Mouse (Mus musculus) fibroblast of lung, adult 2 months (primary cell): ENCODE measurements around the gene Slc7a14.
A peak's percentile ranks its signal among the peaks of the same experiment; 100 is the strongest.

ENCODE experiments used
- DNase-seq: peaks from one replicate; pipeline ENCODE4 v3.0.0-alpha.2; 2011; ENCODE audit warnings: low read depth

Gene Slc7a14

GRCm38 (mm10) chr3:31208458-31208994, 101.7 kb downstream of the Slc7a14 start:
- DNase-seq = no peak

DNA sequence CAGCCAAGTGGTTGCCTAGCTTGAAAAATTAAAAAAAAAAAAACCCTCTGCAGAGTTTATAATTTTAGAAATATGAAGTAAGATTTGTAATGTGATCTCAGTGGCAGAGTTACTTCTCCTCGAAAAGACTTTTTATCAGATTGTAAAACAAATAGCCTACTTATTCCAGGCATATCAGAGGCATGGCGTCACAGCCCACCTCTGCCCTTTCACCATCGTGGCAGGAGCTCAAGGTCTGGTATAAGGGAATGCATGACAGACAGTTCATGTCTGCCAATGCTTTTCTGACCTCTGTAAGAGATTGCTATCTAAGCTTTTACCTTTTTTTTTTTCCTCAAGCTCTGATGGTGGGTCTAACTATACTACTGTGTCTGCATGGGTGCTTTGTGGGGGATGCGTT, 102.1 kb downstream of the Slc7a14 start:
- DNase-seq = peak; percentile 68

DNA sequence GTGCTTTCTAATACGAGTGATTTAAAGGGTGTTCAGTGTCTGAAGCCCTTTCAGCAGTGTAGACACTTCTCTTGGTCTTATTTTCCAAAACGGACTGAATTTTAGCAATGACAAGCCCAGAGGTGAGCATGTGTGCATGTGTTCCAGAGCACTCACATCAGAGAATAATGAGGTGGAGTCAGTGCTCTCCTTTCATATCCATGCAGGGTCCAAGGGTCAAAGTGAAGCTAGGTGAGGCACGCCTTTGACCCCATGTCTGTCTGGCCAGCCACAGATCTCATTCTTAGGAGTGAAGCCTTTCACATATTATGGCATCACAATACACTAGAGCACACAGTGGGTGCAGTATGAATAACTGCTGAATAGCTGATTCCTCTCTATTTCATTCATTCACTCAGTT, 105.0 kb downstream of the Slc7a14 start:
- no peak for DNase-seq

GRCm38 (mm10) chr3:31203947-31204346, 106.2 kb downstream of the Slc7a14 start:
- no peak for DNase-seq

DNA sequence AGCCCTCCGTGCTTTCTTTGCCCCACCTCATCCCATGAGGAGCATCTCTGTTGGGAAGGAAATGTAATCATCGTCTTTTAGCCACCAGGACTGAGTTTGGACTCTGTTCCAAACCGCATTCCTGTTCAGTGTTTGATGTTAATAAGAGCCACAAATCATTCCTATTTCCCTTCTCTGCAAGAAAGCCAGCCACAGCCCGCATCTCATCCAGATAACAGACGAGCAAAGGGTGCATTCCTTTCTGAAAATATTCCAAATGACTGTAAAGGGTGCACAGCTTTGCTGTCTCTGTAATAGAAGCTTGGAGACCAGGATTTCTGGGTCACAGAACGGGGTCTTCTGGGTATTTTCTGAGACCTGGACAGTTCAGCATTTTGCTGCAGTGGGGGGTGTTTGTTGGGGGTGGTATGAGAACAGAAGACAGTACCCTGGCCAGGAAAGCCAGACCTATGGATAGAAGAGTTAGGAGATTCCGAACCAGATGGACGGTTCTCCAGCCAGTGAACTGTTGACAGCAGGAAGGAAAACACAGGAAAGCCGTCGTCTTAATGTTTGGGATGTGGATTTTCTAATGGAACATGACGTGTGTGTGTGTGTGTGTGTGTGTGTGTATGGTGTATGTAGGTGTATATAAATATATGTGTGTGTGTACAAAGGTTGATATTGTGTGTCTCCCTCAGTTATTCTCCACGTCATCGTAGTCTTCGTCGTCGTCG, 110.9 kb downstream of the Slc7a14 start:
- DNase-seq = no peak

DNA sequence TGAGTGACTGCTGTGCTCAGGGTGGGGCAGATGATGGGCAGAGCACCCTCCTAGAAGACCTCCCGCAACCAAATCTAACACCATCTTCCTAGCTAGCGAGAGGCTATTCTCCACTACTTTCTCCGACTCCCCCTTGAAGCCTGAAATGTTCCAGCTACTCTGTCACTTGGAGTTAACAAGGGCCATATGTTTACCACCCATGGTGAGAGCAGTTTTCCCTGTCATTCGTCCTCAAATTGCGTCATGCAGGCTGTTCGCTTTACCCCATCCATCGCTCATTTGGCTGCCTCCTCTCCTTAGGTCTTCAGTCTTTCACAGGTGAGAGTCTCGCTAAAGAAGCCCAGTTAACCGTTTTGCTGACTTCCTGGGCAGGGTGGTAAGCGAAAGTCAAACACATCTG, 118.8 kb downstream of the Slc7a14 start:
- no peak for DNase-seq

- DNase-seq = no peak
These were observed 119.8 kb downstream of the Slc7a14 start for GRCm38 (mm10) chr3:31190342-31190741.

- no peak for DNase-seq
These were observed 143.8 kb downstream of the Slc7a14 start for GRCm38 (mm10) chr3:31166365-31166871.

- DNase-seq = no peak
These were observed 144.4 kb downstream of the Slc7a14 start for GRCm38 (mm10) chr3:31165803-31166202.

GRCm38 (mm10) chr3:31162860-31163259, 147.3 kb downstream of the Slc7a14 start:
- DNase-seq = no peak

DNA sequence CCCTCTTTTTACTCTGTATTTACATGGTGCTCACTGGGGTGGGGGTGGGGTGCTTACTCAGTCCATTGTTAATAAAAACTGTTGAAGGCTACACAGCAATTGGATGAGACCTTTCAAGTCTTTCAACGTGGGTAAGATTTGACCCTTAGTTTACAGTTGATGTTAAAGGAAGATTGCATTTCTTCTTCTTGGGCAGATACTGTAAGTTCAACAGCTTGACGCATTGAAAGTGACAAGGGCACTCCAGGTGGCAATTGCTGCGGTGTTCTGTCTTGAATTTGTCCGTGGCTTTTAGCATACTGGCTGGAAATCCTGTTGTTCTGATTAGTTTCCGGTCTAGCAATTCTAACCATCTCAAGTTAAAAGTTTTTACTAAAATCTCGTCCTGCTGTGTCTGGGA, 148.8 kb downstream of the Slc7a14 start:
- DNase-seq = no peak

GRCm38 (mm10) chr3:31160046-31160445, 150.1 kb downstream of the Slc7a14 start:
- no peak for DNase-seq

- no peak for DNase-seq
These were observed 152.4 kb downstream of the Slc7a14 start for GRCm38 (mm10) chr3:31157776-31158175.

- no peak for DNase-seq
These were observed 154.1 kb downstream of the Slc7a14 start for GRCm38 (mm10) chr3:31156126-31156525.
